Mouse (Mus musculus) thymus, adult 2 months (tissue): Measurements from ENCODE around the gene Rgmb. TPM values are rescaled to one million over a fixed set of nuclear protein-coding genes. Genes with fewer than 3 reads are reported as not detected.
A peak's percentile ranks its signal among the peaks of the same experiment; 100 is the strongest.

Experiments
- DNase-seq: peaks from one replicate; pipeline ENCODE4 v3.0.0; 2021
- H3K27ac ChIP-seq: fragments of 200-500 bp; 2 replicates; pipeline ENCODE4 v1.5.1; 2012; ENCODE audit warnings: low read length, control low read depth; ENCODE audit not compliant: control insufficient read depth, insufficient read depth
- H3K27me3 ChIP-seq: fragments of 200-500 bp; 2 replicates; pipeline ENCODE4 v1.6.1; 2012; ENCODE audit warnings: mild to moderate bottlenecking, low read length, moderate library complexity, mixed read lengths; ENCODE audit not compliant: control insufficient read depth, insufficient read depth
- H3K36me3 ChIP-seq: fragments of 200-500 bp; 2 replicates; pipeline ENCODE4 v1.6.1; 2012; ENCODE audit warnings: mild to moderate bottlenecking, low read length, moderate library complexity; ENCODE audit not compliant: control insufficient read depth, insufficient read depth
- H3K4me1 ChIP-seq: fragments of 200-500 bp; replicated peaks from 2 replicates; pipeline ENCODE4 v1.6.1; 2012; ENCODE audit warnings: low read length; ENCODE audit not compliant: control insufficient read depth, insufficient read depth
- H3K4me3 ChIP-seq: fragments of 200-500 bp; 2 replicates; pipeline ENCODE4 v1.5.1; 2012; ENCODE audit warnings: mild to moderate bottlenecking, low read length, control low read depth, moderate library complexity; ENCODE audit not compliant: control insufficient read depth, insufficient read depth
- CTCF ChIP-seq: fragments of 200-500 bp; IDR thresholded peaks from 2 replicates; pipeline ENCODE4 v1.5.1; 2012; ENCODE audit warnings: mild to moderate bottlenecking, control low read depth, low read length, moderate library complexity, borderline replicate concordance; ENCODE audit not compliant: control insufficient read depth, poor library complexity, insufficient read depth; ENCODE audit errors: extremely low read depth
- POLR2A ChIP-seq: fragments of 200-500 bp; IDR thresholded peaks from 2 replicates; pipeline ENCODE4 v1.6.1; 2012; ENCODE audit warnings: mild to moderate bottlenecking, low read length, control low read depth, moderate library complexity; ENCODE audit not compliant: control insufficient read depth, poor library complexity, insufficient read depth; ENCODE audit errors: extremely low read depth
- WGBS: fragments of 180-500 bp; shearing (Covaris S2); methylation state at CpG from one replicate; pipeline ENCODE4 v1.1.7; 2018; 5-methylcytosine and 5-hydroxymethylcytosine counted together
- polyA plus RNA-seq: library from polyadenylated mRNA; depleted of rRNA; stranded (reverse); fragments of >200 nt; gene quantifications from 2 replicates; pipeline ENCODE4 v1.2.3, GENCODE M21; 2012

The Rgmb gene
- polyA plus RNA-seq, 1 experiment, result 16.5 TPM

DNA sequence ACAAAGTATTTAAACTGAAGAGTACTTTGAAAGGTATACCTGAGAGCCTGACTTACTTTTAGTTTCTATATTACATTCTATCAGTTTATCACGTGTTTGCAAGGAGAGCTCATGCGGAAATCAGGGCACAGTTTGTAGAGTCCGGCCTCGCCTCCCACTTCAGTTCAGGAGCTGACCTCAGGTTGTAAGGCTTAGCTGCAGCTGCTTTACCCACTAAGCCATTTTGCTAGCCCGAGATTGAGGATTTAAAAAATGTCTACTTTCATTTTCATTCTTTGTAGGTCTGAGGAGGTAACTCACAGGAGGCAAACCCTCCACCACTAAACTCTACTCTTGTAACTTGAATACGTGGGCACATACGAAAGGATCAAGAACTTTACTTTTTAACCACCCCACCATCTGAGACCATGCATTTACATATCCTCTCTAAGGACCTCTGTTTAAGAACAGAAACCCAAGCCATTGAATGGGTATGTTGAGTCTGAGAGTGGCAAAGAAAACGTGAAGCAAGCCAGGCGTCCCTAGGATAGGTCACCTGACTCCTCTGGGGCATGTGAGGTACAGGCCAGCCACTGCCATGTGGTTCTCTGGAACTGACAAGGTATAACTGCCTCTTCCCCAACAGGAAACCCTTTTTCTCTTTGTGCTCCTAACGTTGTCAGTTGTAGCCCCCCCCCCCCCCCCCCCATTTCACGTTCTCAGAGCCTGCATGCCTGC is 14.3 kb downstream of the Rgmb start:
- no peaks in the 10 kb centered on the region for H3K27me3 ChIP-seq
- H3K4me1 ChIP-seq, result peaks cover 30% of the 10 kb centered on the region
- no peak overlapping the region for H3K4me3 ChIP-seq
- DNase-seq, result no peak
- H3K36me3 ChIP-seq, result no peaks in the 10 kb centered on the region
- WGBS, result 29% methylated on average over 11 of the region's 11 CpGs
- TF ChIP-seq POLR2A (no peak), CTCF (no peak)
- H3K27ac ChIP-seq, result peak overlapping the region; percentile 69

- H3K4me3 ChIP-seq, result no peak overlapping the region
- no peak overlapping the region for H3K27ac ChIP-seq
- H3K4me1 ChIP-seq, result peaks cover 24% of the 10 kb centered on the region
- DNase-seq, result no peak
- 89% methylated on average over 10 of the region's 10 CpGs for WGBS
- no peaks in the 10 kb centered on the region for H3K36me3 ChIP-seq
- no peaks in the 10 kb centered on the region for H3K27me3 ChIP-seq
- TF ChIP-seq CTCF, result no peak
Measured at GRCm38 (mm10) chr17:15815312-15816018, 15.4 kb downstream of the Rgmb start.

- H3K4me1 ChIP-seq, result peaks cover 23% of the 10 kb centered on the region
- TF ChIP-seq CTCF, result no peak
- TF ChIP-seq POLR2A, result no peak
- H3K27me3 ChIP-seq, result no peaks in the 10 kb centered on the region
- no peak overlapping the region for H3K27ac ChIP-seq
- DNase-seq, result no peak
- H3K36me3 ChIP-seq, result no peaks in the 10 kb centered on the region
- WGBS, result 60% methylated on average over 3 of the region's 3 CpGs
- H3K4me3 ChIP-seq, result no peak overlapping the region
Measured at GRCm38 (mm10) chr17:15813658-15814212, 17.1 kb downstream of the Rgmb start.

GRCm38 (mm10) chr17:15812136-15812778 is 18.6 kb downstream of the Rgmb start:
- WGBS, result 86% methylated on average over 13 of the region's 13 CpGs

GRCm38 (mm10) chr17:15809949-15810348 is 20.9 kb downstream of the Rgmb start:
- Histone ChIP-seq H3K27me3 (no peaks in the 10 kb centered on the region), H3K27ac (no peak overlapping the region), H3K36me3 (no peaks in the 10 kb centered on the region), H3K4me1 (peaks cover 11% of the 10 kb centered on the region; the same call in 1 of the 2 replicates), H3K4me3 (no peak overlapping the region)
- TF ChIP-seq POLR2A (no peak), CTCF (no peak)
- WGBS, result 95% methylated on average over 2 of the region's 2 CpGs
- DNase-seq, result no peak

More at GRCm38 (mm10) chr17:15812136-15812778, 18.6 kb downstream of the Rgmb start:
- no peaks in the 10 kb centered on the region for H3K36me3 ChIP-seq
- H3K27me3 ChIP-seq, result no peaks in the 10 kb centered on the region
- H3K4me1 ChIP-seq, result peaks cover 20% of the 10 kb centered on the region
- no peak for TF ChIP-seq CTCF
- no peak for TF ChIP-seq POLR2A
- H3K27ac ChIP-seq, result no peak overlapping the region
- H3K4me3 ChIP-seq, result no peak overlapping the region
- no peak for DNase-seq
